In the genomic region with DNA sequence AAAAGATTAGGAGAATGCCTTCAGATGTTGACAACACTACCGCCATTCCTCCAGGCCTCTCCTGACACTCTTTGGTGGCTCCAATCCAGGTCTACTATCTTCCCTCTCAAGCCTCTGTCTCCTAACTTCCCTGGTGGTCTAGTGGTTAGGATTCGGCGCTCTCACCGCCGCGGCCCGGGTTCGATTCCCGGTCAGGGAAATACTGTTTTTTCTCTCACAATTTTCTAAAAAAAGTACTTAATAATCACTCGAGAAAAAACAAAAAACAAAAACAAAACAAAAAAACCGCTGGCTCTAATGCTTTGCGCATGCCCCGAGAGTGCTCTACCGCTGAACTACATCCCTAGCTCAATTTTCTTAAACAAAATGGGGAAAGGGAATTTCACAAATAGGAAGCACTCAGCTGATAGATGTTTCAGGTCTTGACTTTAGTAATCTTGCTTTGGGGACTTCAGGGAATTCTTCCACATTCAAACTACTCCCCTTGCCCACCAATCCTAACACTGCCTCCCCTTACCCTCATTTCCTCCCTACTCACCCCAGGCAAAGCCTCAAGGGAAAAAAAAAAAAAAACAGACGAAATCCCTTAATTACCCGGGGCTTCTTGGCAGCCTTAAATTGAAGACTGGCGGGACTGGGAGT, we compare ENCODE assay signal across 8 mouse cellular contexts. TPM values are rescaled to one million over a fixed set of nuclear protein-coding genes. Genes with fewer than 3 reads are reported as not detected.
DNase-seq lines count a peak whose midpoint lies in the region; ATAC-seq and TF ChIP-seq lines count a peak whose summit lies in the region.

No protein-coding gene starts in this region.

- H3K4me1 ChIP-seq in bone marrow, adult 2 months (ENCODE audit: control insufficient read depth, insufficient read depth, low read length): no peaks in the 10 kb centered on the region
- peaks cover 27% of the 10 kb centered on the region for H3K4me1 ChIP-seq in forebrain, embryonic 10.5 days
- peaks cover 25% of the 10 kb centered on the region for H3K4me1 ChIP-seq in heart, embryonic 15.5 days (replicated peaks)
- H3K4me1 ChIP-seq in liver, embryonic 15.5 days (replicated peaks): peaks cover 17% of the 10 kb centered on the region
- H3K4me1 ChIP-seq in neural tube, embryonic 13.5 days (replicated peaks): peaks cover 13% of the 10 kb centered on the region
- peaks cover 3% of the 10 kb centered on the region; the same call in 1 of the 2 replicates for H3K4me1 ChIP-seq in testis, adult 2 months (ENCODE audit: control insufficient read depth, insufficient read depth, low read length)

- ATAC-seq in heart, embryonic 15.5 days (replicated peaks; ENCODE audit: insufficient number of reproducible peaks, insufficient read depth, low FRiP score, low read depth): no peak; the same call in 1 of the 2 replicates
- ATAC-seq in liver, embryonic 15.5 days (ENCODE audit: insufficient read depth): peak; percentile 47
- peak; percentile 62 for ATAC-seq in neural tube, embryonic 13.5 days (ENCODE audit: low read depth)

- peak; percentile 68 to 69 for DNase-seq in B cell, adult 2 months
- peak; percentile 85 for DNase-seq in forebrain, embryonic 10.5 days (ENCODE audit: extremely low spot score, low spot score)
- peak; percentile 84 to 85 for DNase-seq in kidney, postnatal 36 days

- no peak for TF ChIP-seq POLR2A in bone marrow, adult 2 months (IDR thresholded peaks at IDR 0.05; ENCODE audit: borderline replicate concordance, control insufficient read depth, low read depth, low read length)
- no peak for TF ChIP-seq POLR2A in testis, adult 2 months (IDR thresholded peaks at IDR 0.05; ENCODE audit: control insufficient read depth, low read depth, low read length)

- peak overlapping the region; percentile 80 for H3K4me2 ChIP-seq in heart, embryonic 15.5 days
- H3K4me2 ChIP-seq in liver, embryonic 15.5 days: peak overlapping the region; percentile 84
- H3K4me2 ChIP-seq in neural tube, embryonic 13.5 days: peak overlapping the region; percentile 81

- no peaks in the 10 kb centered on the region for H3K36me3 ChIP-seq in forebrain, embryonic 10.5 days (replicated peaks)
- no peaks in the 10 kb centered on the region for H3K36me3 ChIP-seq in heart, embryonic 15.5 days
- no peaks in the 10 kb centered on the region for H3K36me3 ChIP-seq in liver, embryonic 15.5 days (replicated peaks)
- H3K36me3 ChIP-seq in neural tube, embryonic 13.5 days: no peaks in the 10 kb centered on the region
- H3K36me3 ChIP-seq in testis, adult 2 months (ENCODE audit: control insufficient read depth, insufficient read depth, low read length): no peaks in the 10 kb centered on the region

- H3K9me3 ChIP-seq in forebrain, embryonic 10.5 days: no peaks in the 10 kb centered on the region
- no peaks in the 10 kb centered on the region for H3K9me3 ChIP-seq in heart, embryonic 15.5 days (replicated peaks)
- H3K9me3 ChIP-seq in liver, embryonic 15.5 days (replicated peaks): no peaks in the 10 kb centered on the region
- H3K9me3 ChIP-seq in neural tube, embryonic 13.5 days: no peaks in the 10 kb centered on the region

- no peak overlapping the region for H3K27ac ChIP-seq in bone marrow, adult 2 months (ENCODE audit: control insufficient read depth, insufficient read depth, low read depth, low read length, poor library complexity)
- H3K27ac ChIP-seq in forebrain, embryonic 10.5 days: peak overlapping the region; percentile 89
- peak overlapping the region; percentile 80 for H3K27ac ChIP-seq in heart, embryonic 15.5 days
- peak overlapping the region; percentile 73 for H3K27ac ChIP-seq in liver, embryonic 15.5 days (replicated peaks)
- peak overlapping the region; percentile 42 for H3K27ac ChIP-seq in neural tube, embryonic 13.5 days (replicated peaks)
- no peak overlapping the region for H3K27ac ChIP-seq in testis, adult 2 months (ENCODE audit: control insufficient read depth, insufficient read depth, low read depth, low read length)

- no peak for TF ChIP-seq CTCF in bone marrow, adult 2 months (IDR thresholded peaks at IDR 0.05; ENCODE audit: control insufficient read depth, insufficient read depth, low read length)
- TF ChIP-seq CTCF in testis, adult 2 months (IDR thresholded peaks at IDR 0.05; ENCODE audit: control insufficient read depth, insufficient read depth, insufficient replicate concordance, low read depth, low read length): no peak

- no peaks in the 10 kb centered on the region for H3K27me3 ChIP-seq in forebrain, embryonic 10.5 days (ENCODE audit: poor library complexity, severe bottlenecking)
- no peaks in the 10 kb centered on the region for H3K27me3 ChIP-seq in heart, embryonic 15.5 days
- H3K27me3 ChIP-seq in liver, embryonic 15.5 days: no peaks in the 10 kb centered on the region
- H3K27me3 ChIP-seq in neural tube, embryonic 13.5 days: no peaks in the 10 kb centered on the region
- H3K27me3 ChIP-seq in testis, adult 2 months (ENCODE audit: control insufficient read depth, insufficient read depth, low read length): no peaks in the 10 kb centered on the region

- H3K9ac ChIP-seq in heart, embryonic 15.5 days: peak overlapping the region; percentile 48
- peak overlapping the region; percentile 78 for H3K9ac ChIP-seq in liver, embryonic 15.5 days
- H3K9ac ChIP-seq in neural tube, embryonic 13.5 days: peak overlapping the region; percentile 73

- 2% methylated on average over 17 of the region's 17 CpGs for WGBS in bone marrow, adult 2 months
- WGBS in forebrain, embryonic 10.5 days: under 1% methylated on average over 17 of the region's 17 CpGs
- 1% methylated on average over 17 of the region's 17 CpGs for WGBS in heart, embryonic 15.5 days
- WGBS in liver, embryonic 15.5 days (ENCODE audit: insufficient replicate concordance): under 1% methylated on average over 17 of the region's 17 CpGs
- WGBS in neural tube, embryonic 13.5 days: under 1% methylated on average over 17 of the region's 17 CpGs

- H3K4me3 ChIP-seq in bone marrow, adult 2 months (replicated peaks; ENCODE audit: control insufficient read depth, low read depth, low read length): peak overlapping the region; percentile 73
- H3K4me3 ChIP-seq in forebrain, embryonic 10.5 days: peak overlapping the region; percentile 72
- H3K4me3 ChIP-seq in heart, embryonic 15.5 days: peak overlapping the region; percentile 62
- H3K4me3 ChIP-seq in liver, embryonic 15.5 days (replicated peaks): peak overlapping the region; percentile 78
- H3K4me3 ChIP-seq in neural tube, embryonic 13.5 days: peak overlapping the region; percentile 64
- H3K4me3 ChIP-seq in testis, adult 2 months (ENCODE audit: control insufficient read depth, low read depth, low read length): peak overlapping the region; percentile 72

RNA-seq across cellular contexts. Expression of a gene that starts 0.5 kb away (rescaled TPM):
- 7.1 and 16.0 TPM in 2 replicates for polyA plus RNA-seq in bone marrow, adult 2 months (2011; ENCODE audit: insufficient read depth, insufficient read length, low replicate concordance, missing spikeins)
- 35.9 and 39.0 TPM in 2 replicates for polyA plus RNA-seq in forebrain, embryonic 10.5 days (2016; fragmentation: Nextera tagmentation; extraction: Ambion mirVana)
- polyA plus RNA-seq in heart, embryonic 15.5 days (2015; fragmentation: Nextera tagmentation; extraction: Ambion mirVana): 50.7 and 54.9 TPM in 2 replicates
- polyA plus RNA-seq in liver, embryonic 15.5 days (2015; fragmentation: Nextera tagmentation; extraction: Ambion mirVana): 16.9 and 17.3 TPM in 2 replicates
- 16.3 and 21.1 TPM in 2 replicates for polyA plus RNA-seq in neural tube, embryonic 13.5 days (2015; fragmentation: Nextera tagmentation; extraction: Ambion mirVana)
- polyA plus RNA-seq in testis, adult 2 months (2012; rRNA removed): 10.3 and 10.8 TPM in 2 replicates

Comparison
In these comparisons a context has a peak if more than half of its experiments do, and no peak if none do; other contexts are left out.
1. H3K27ac ChIP-seq: peak in forebrain, embryonic 10.5 days (single experiment), heart, embryonic 15.5 days (single experiment), liver, embryonic 15.5 days (single experiment) and neural tube, embryonic 13.5 days (single experiment); none in bone marrow, adult 2 months (single experiment) and testis, adult 2 months (single experiment).
2. Peak in every context shown above with its lines, with median percentiles within 50 percentile points of each other: DNase-seq, H3K4me3 ChIP-seq, H3K4me2 ChIP-seq and H3K9ac ChIP-seq.